Comparison of ENCODE assay signal across 15 mouse cellular contexts in genomic region chr8:117074350-117075182, GRCm38 (mm10). TPM values are rescaled to one million over a fixed set of nuclear protein-coding genes. Genes with fewer than 3 reads are reported as not detected.
DNase-seq lines count a peak whose midpoint lies in the region; ATAC-seq and TF ChIP-seq lines count a peak whose summit lies in the region.
"Had no signal": no experiment of that assay in that cellular context is flagged by ENCODE, and none has a peak within 500 bp of the region (broad histone marks: within the 10 kb centered on the region; RNA-seq: fewer than 3 reads in every experiment).

No protein-coding gene starts in this region.

- TF ChIP-seq CTCF in MEL (IDR thresholded peaks at IDR 0.05 in 2 of 3, conservative IDR thresholded peaks at IDR 0.05 in 1 of 3; ENCODE audit: control insufficient read depth in 1 of 3, insufficient read depth in 1 of 3, low read depth in 2 of 3, low read length in 3 of 3, poor library complexity in 1 of 3, severe bottlenecking in 1 of 3), result no peak

- ATAC-seq in hematopoietic stem cell, adult 5-6 weeks (replicated peaks in 1 of 2; ENCODE audit: insufficient read depth in 1 of 2, low FRiP score in 2 of 2, low TSS enrichment in 1 of 2, low read depth in 1 of 2, poor library complexity in 2 of 2, severe bottlenecking in 2 of 2), result peak; percentile 38 to 58
- ATAC-seq in monocyte, adult 5-6 weeks (replicated peaks; ENCODE audit: insufficient number of reproducible peaks, low FRiP score, low TSS enrichment, poor library complexity, severe bottlenecking), result peak; percentile 68
- ATAC-seq in midbrain, embryonic 13.5 days, result no peak
- no peak for ATAC-seq in forebrain, embryonic 11.5 days (replicated peaks; ENCODE audit: low FRiP score)

- peak; percentile 19 to 49; a peak in 1 of 4 replicates for TF ChIP-seq POLR2A in MEL (IDR thresholded peaks at IDR 0.05; ENCODE audit: control insufficient read depth in 1 of 2, insufficient read depth in 1 of 2, low read depth in 1 of 2, low read length in 2 of 2, poor library complexity in 1 of 2)

- peak overlapping the region; percentile 38 for H3K9ac ChIP-seq in MEL (ENCODE audit: control insufficient read depth, low read depth, low read length, poor library complexity, severe bottlenecking)
- H3K9ac ChIP-seq in midbrain, embryonic 13.5 days (replicated peaks), result no peak overlapping the region
- H3K9ac ChIP-seq in forebrain, embryonic 11.5 days (ENCODE audit: low read length), result no peak overlapping the region
- H3K9ac ChIP-seq: embryonic facial prominence, embryonic 15.5 days; hindbrain, embryonic 13.5 days had no signal

- H3K27ac ChIP-seq in MEL (ENCODE audit: control insufficient read depth, low read depth, low read length), result peak overlapping the region; percentile 92
- H3K27ac ChIP-seq in midbrain, embryonic 13.5 days, result no peak overlapping the region
- no peak overlapping the region for H3K27ac ChIP-seq in forebrain, embryonic 11.5 days (ENCODE audit: low read depth, low read length)
- H3K27ac ChIP-seq: embryonic facial prominence, embryonic 15.5 days; hindbrain, embryonic 13.5 days had no signal

- H3K79me2 ChIP-seq in MEL (ENCODE audit: control insufficient read depth, insufficient read depth, low read length, poor library complexity), result no peaks in the 10 kb centered on the region; the same call in 1 of the 2 replicates

- TF ChIP-seq EP300 in MEL (IDR thresholded peaks at IDR 0.05; ENCODE audit: low read depth in 1 of 2, low read length in 2 of 2), result peak; percentile 98 to 99

- H3K9me3 ChIP-seq in MEL (replicated peaks; ENCODE audit: insufficient read depth, low read length), result no peaks in the 10 kb centered on the region
- no peaks in the 10 kb centered on the region for H3K9me3 ChIP-seq in midbrain, embryonic 13.5 days
- H3K9me3 ChIP-seq in forebrain, embryonic 11.5 days (ENCODE audit: control insufficient read depth, low read length), result no peaks in the 10 kb centered on the region
- H3K9me3 ChIP-seq: embryonic facial prominence, embryonic 15.5 days; hindbrain, embryonic 13.5 days had no signal

- peak overlapping the region; percentile 2 to 34; a peak in 1 of 4 replicates for H3K4me3 ChIP-seq in MEL (ENCODE audit: control insufficient read depth in 1 of 2, insufficient read depth in 1 of 2, low read depth in 2 of 2, low read length in 2 of 2)
- no peak overlapping the region for H3K4me3 ChIP-seq in midbrain, embryonic 13.5 days (replicated peaks)
- no peak overlapping the region for H3K4me3 ChIP-seq in forebrain, embryonic 11.5 days (ENCODE audit: low read depth, low read length)
- H3K4me3 ChIP-seq: embryonic facial prominence, embryonic 15.5 days; hindbrain, embryonic 13.5 days; myocyte had no signal

- H3K4me1 ChIP-seq in MEL (ENCODE audit: control insufficient read depth in 1 of 2, insufficient read depth in 2 of 2, low read length in 2 of 2), result peaks cover 22 to 46% of the 10 kb centered on the region in 2 experiments
- H3K4me1 ChIP-seq in midbrain, embryonic 13.5 days (replicated peaks), result no peaks in the 10 kb centered on the region
- no peaks in the 10 kb centered on the region for H3K4me1 ChIP-seq in forebrain, embryonic 11.5 days (replicated peaks; ENCODE audit: control insufficient read depth, insufficient read depth, low read length)
- H3K4me1 ChIP-seq: embryonic facial prominence, embryonic 15.5 days; hindbrain, embryonic 13.5 days had no signal

- no peaks in the 10 kb centered on the region for H3K27me3 ChIP-seq in MEL (ENCODE audit: control insufficient read depth in 1 of 2, insufficient read depth in 2 of 2, low read length in 2 of 2)
- no peaks in the 10 kb centered on the region for H3K27me3 ChIP-seq in midbrain, embryonic 13.5 days
- no peaks in the 10 kb centered on the region for H3K27me3 ChIP-seq in forebrain, embryonic 11.5 days (ENCODE audit: control insufficient read depth, insufficient read depth, low read length)
- H3K27me3 ChIP-seq: embryonic facial prominence, embryonic 15.5 days; hindbrain, embryonic 13.5 days had no signal

- no peak for TF ChIP-seq RAD21 in MEL (IDR thresholded peaks at IDR 0.05; ENCODE audit: low read depth, low read length)

- peak; percentile 99 for DNase-seq in 416B (ENCODE audit: low read depth)
- peak; percentile 96 for DNase-seq in MEL (ENCODE audit: low read depth, low spot score)
- no peak for DNase-seq in adrenal gland, adult (ENCODE audit: inconsistent age in 2 of 2, low spot score in 1 of 2)
- no peak for DNase-seq in forebrain, embryonic 11.5 days (ENCODE audit: low spot score)
- DNase-seq: cerebellum, adult 11 months; gastrocnemius, postnatal 14 days; kidney, postnatal 36 days; right cerebral cortex, postnatal 4 days; thymus, postnatal 4 days had no signal

- H3K36me3 ChIP-seq in MEL (ENCODE audit: control insufficient read depth in 1 of 2, insufficient read depth in 2 of 2, low read length in 2 of 2), result peaks cover 0 to 37% of the 10 kb centered on the region in 2 experiments; a peak in 2 of 4 replicates
- no peaks in the 10 kb centered on the region for H3K36me3 ChIP-seq in midbrain, embryonic 13.5 days
- H3K36me3 ChIP-seq in forebrain, embryonic 11.5 days (ENCODE audit: control insufficient read depth, insufficient read depth, low read length), result no peaks in the 10 kb centered on the region
- H3K36me3 ChIP-seq: embryonic facial prominence, embryonic 15.5 days; hindbrain, embryonic 13.5 days had no signal

- H3K4me2 ChIP-seq in midbrain, embryonic 13.5 days (replicated peaks), result no peak overlapping the region
- no peak overlapping the region for H3K4me2 ChIP-seq in forebrain, embryonic 11.5 days (ENCODE audit: low read depth, low read length, severe bottlenecking)
- H3K4me2 ChIP-seq: embryonic facial prominence, embryonic 15.5 days; hindbrain, embryonic 13.5 days had no signal

- 75% methylated on average over 10 of the region's 10 CpGs for WGBS in midbrain, embryonic 13.5 days
- 79% methylated on average over 10 of the region's 10 CpGs for WGBS in forebrain, embryonic 11.5 days

TF ChIP-seq in MEL, 35 proteins besides CTCF, POLR2A, EP300 and RAD21 (continues in another document):
- TF ChIP-seq TCF12 (IDR thresholded peaks at IDR 0.05; ENCODE audit: low read depth, low read length) (peak; percentile 97), E2F4 (IDR thresholded peaks at IDR 0.05; ENCODE audit: borderline replicate concordance, low read depth, low read length) (no peak), UBTF (IDR thresholded peaks at IDR 0.05; ENCODE audit: borderline replicate concordance, insufficient read depth, low read depth, low read length) (no peak), MYB (IDR thresholded peaks at IDR 0.05; ENCODE audit: low read depth, low read length) (peak; percentile 61; the same call in 1 of the 2 replicates), SMC3 (IDR thresholded peaks at IDR 0.05; ENCODE audit: low read depth, low read length) (no peak; the same call in 1 of the 2 replicates), ZMIZ1 (IDR thresholded peaks at IDR 0.05; ENCODE audit: low read depth, low read length) (no peak; the same call in 1 of the 2 replicates), ZNF384 (IDR thresholded peaks at IDR 0.05; ENCODE audit: low read depth, low read length) (no peak), ZKSCAN1 (IDR thresholded peaks at IDR 0.05; ENCODE audit: low read depth, low read length) (no peak), HCFC1 (IDR thresholded peaks at IDR 0.05; ENCODE audit: low read depth, low read length) (no peak), JUND (IDR thresholded peaks at IDR 0.05; ENCODE audit: low read depth, low read length) (peak; percentile 66; the same call in 1 of the 2 replicates), CHD2 (IDR thresholded peaks at IDR 0.05; ENCODE audit: low read length) (no peak), NELFE (IDR thresholded peaks at IDR 0.05; ENCODE audit: low read depth, low read length) (no peak), TAL1 (IDR thresholded peaks at IDR 0.05; ENCODE audit: low read length) (peak; percentile 93), GATA1 (IDR thresholded peaks at IDR 0.05; ENCODE audit: low read depth, low read length) (peak; percentile 94), POLR2AphosphoS2 (IDR thresholded peaks at IDR 0.05; ENCODE audit: low read length) (no peak), MAZ (IDR thresholded peaks at IDR 0.05; ENCODE audit: low read depth, low read length) (peak; percentile 16), CHD1 (IDR thresholded peaks at IDR 0.05; ENCODE audit: low read depth, low read length) (no peak), SIN3A (IDR thresholded peaks at IDR 0.05; ENCODE audit: low read length) (peak; percentile 80), TBP (IDR thresholded peaks at IDR 0.05; ENCODE audit: low read depth, low read length) (0 out of 2 replicates have a peak, but pooled peaks have one; percentile 56), USF1 (IDR thresholded peaks at IDR 0.05; ENCODE audit: low read depth, low read length) (0 out of 2 replicates have a peak, but pooled peaks have one; percentile 40), MYC (IDR thresholded peaks at IDR 0.05; ENCODE audit: low read depth, low read length) (peak; percentile 74), MAX (IDR thresholded peaks at IDR 0.05; ENCODE audit: low read length) (no peak), MAFK (IDR thresholded peaks at IDR 0.05; ENCODE audit: borderline replicate concordance, low read depth, low read length) (peak; percentile 58; the same call in 1 of the 2 replicates), ETS1 (IDR thresholded peaks at IDR 0.05; ENCODE audit: low read depth, low read length) (peak; percentile 96), BHLHE40 (IDR thresholded peaks at IDR 0.05; ENCODE audit: borderline replicate concordance, low read depth, low read length) (peak; percentile 38; the same call in 1 of the 2 replicates)

RNA-seq across cellular contexts. Expression of gene Pkd1l2, which starts 7.7 kb away (rescaled TPM):
- total RNA-seq in MEL (2012; rRNA removed), result 0.92 and 1.5 TPM in 2 replicates
- under 1 TPM in 1 of 2 experiments, not detected in 1; 0.86 TPM for polyA plus RNA-seq in MEL (2012; ENCODE audit: insufficient read depth in 1 of 2, insufficient read length in 2 of 2, low read depth in 1 of 2, low replicate concordance in 2 of 2, missing spikeins in 1 of 2)
- total RNA-seq in hematopoietic stem cell, adult 5-6 weeks (2017), result not detected in 2 replicates
- total RNA-seq in monocyte, adult 5-6 weeks (2017), result 1.6 to 2.5 TPM in 2 of 3 replicates, not detected in the other
- polyA plus RNA-seq in midbrain, embryonic 13.5 days (2015; fragmentation: Nextera tagmentation; extraction: Ambion mirVana), result not detected in 2 replicates
- not detected in 2 replicates for polyA plus RNA-seq in forebrain, embryonic 11.5 days (2014; fragmentation: Nextera tagmentation; extraction: Ambion mirVana)

RNA-seq across cellular contexts. Expression of gene Bco1, which starts 21.1 kb away (rescaled TPM):
- total RNA-seq in MEL (2012; rRNA removed), result 1.2 and 1.6 TPM in 2 replicates
- under 1 TPM in 1 of 2 experiments, not detected in 1; 0.70 TPM for polyA plus RNA-seq in MEL (2012; ENCODE audit: insufficient read depth in 1 of 2, insufficient read length in 2 of 2, low read depth in 1 of 2, low replicate concordance in 2 of 2, missing spikeins in 1 of 2)
- 0.13 and 0.40 TPM in 2 replicates for total RNA-seq in hematopoietic stem cell, adult 5-6 weeks (2017)
- 0.95 TPM in 1 of 3 replicates, not detected in the others for total RNA-seq in monocyte, adult 5-6 weeks (2017)
- polyA plus RNA-seq in midbrain, embryonic 13.5 days (2015; fragmentation: Nextera tagmentation; extraction: Ambion mirVana), result 0.08 and 0.13 TPM in 2 replicates
- polyA plus RNA-seq in forebrain, embryonic 11.5 days (2014; fragmentation: Nextera tagmentation; extraction: Ambion mirVana), result 0.19 TPM in 1 of 2 replicates, not detected in the other

Comparison
In these comparisons a context has a peak if more than half of its experiments do, and no peak if none do; other contexts are left out.
1. DNase-seq: peak in 416B (single experiment) and MEL (single experiment); none in adrenal gland, adult (0 of 2) and forebrain, embryonic 11.5 days (single experiment).
2. H3K4me3 ChIP-seq: peak in MEL (2 of 2); none in midbrain, embryonic 13.5 days (single experiment) and forebrain, embryonic 11.5 days (single experiment).
3. ATAC-seq: peak in hematopoietic stem cell, adult 5-6 weeks (2 of 2) and monocyte, adult 5-6 weeks (single experiment); none in midbrain, embryonic 13.5 days (single experiment) and forebrain, embryonic 11.5 days (single experiment).